Mouse (Mus musculus) embryonic fibroblast, embryonic 13.5 days (primary cell): ENCODE results near the gene Taok1. TPM values are rescaled to one million over a fixed set of nuclear protein-coding genes. Genes with fewer than 3 reads are reported as not detected.

ENCODE experiments used
- H3K27ac ChIP-seq: 2 replicates; pipeline ENCODE4 v1.5.1; 2012; ENCODE audit warnings: low read length, control low read depth, inconsistent platforms; ENCODE audit not compliant: insufficient read depth
- H3K4me1 ChIP-seq: 2 replicates; pipeline ENCODE4 v1.6.1; 2011; ENCODE audit warnings: low read length; ENCODE audit not compliant: control insufficient read depth, insufficient read depth
- H3K4me3 ChIP-seq: 2 replicates; pipeline ENCODE4 v1.5.1; 2011; ENCODE audit warnings: mild to moderate bottlenecking, control low read depth, low read length; ENCODE audit not compliant: insufficient read depth
- CTCF ChIP-seq: IDR thresholded peaks from 2 replicates; pipeline ENCODE4 v1.5.1; 2011; ENCODE audit warnings: mild to moderate bottlenecking, control low read depth, low read length, moderate library complexity, borderline replicate concordance; ENCODE audit not compliant: insufficient read depth
- POLR2A ChIP-seq: IDR thresholded peaks from 2 replicates; pipeline ENCODE4 v1.6.1; 2011; ENCODE audit warnings: low read depth, mild to moderate bottlenecking, control low read depth, low read length, moderate library complexity
- polyA plus RNA-seq: library from polyadenylated mRNA; stranded (reverse); fragments of >200 nt; gene quantifications from 2 replicates; pipeline ENCODE4 v1.2.4, GENCODE M21; 2011; ENCODE audit warnings: low read depth; ENCODE audit not compliant: missing spikeins, insufficient read length

The Taok1 gene
- polyA plus RNA-seq, 1 experiment: 62.1 TPM

DNA sequence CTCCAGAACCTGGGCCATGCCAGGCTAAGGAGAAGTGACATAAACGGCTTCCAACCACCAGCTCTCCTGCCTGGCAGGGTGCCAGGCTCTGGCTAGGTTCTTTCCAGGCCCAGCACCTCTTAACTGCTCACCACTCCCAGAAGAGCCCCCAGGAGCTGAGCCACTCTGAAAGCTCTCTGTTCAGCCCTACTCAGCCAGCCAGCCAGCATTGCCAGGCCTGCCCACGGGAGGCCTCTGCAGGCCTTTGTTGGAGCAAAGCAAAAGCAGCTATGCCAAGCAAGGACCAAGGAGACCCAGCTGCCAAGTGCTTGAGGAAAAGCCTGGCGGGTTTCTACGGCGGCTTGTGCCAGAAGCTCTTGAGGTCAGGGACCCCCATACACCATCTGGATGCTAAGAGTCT, 120.8 kb downstream of the Taok1 start:
- no peak overlapping the region for H3K27ac ChIP-seq
- no peak overlapping the region for H3K4me3 ChIP-seq
- no peak for TF ChIP-seq POLR2A
- TF ChIP-seq CTCF: no peak
- peaks cover 10% of the 10 kb centered on the region; the same call in 1 of the 2 replicates for H3K4me1 ChIP-seq

- H3K27ac ChIP-seq: no peak overlapping the region
- TF ChIP-seq POLR2A: no peak
- no peak for TF ChIP-seq CTCF
- no peak overlapping the region for H3K4me3 ChIP-seq
- peaks cover 4% of the 10 kb centered on the region; the same call in 1 of the 2 replicates for H3K4me1 ChIP-seq
These were observed 122.4 kb downstream of the Taok1 start for GRCm38 (mm10) chr11:77485229-77485628.

GRCm38 (mm10) chr11:77483510-77484255, 123.9 kb downstream of the Taok1 start:
- Histone ChIP-seq H3K27ac (no peak overlapping the region), H3K4me3 (no peak overlapping the region), H3K4me1 (0 out of 2 replicates have a peak, but pooled peaks cover 2% of the 10 kb centered on the region)
- TF ChIP-seq CTCF (no peak), POLR2A (no peak)

- Histone ChIP-seq H3K4me3 (no peak overlapping the region), H3K27ac (no peak overlapping the region), H3K4me1 (0 out of 2 replicates have a peak, but pooled peaks cover 2% of the 10 kb centered on the region)
- TF ChIP-seq CTCF (no peak), POLR2A (no peak)
These were observed 124.6 kb downstream of the Taok1 start for GRCm38 (mm10) chr11:77483043-77483442.

Other genes with a start within 250 kb of the Taok1 start
- 2.1 and 4.7 TPM in 2 replicates for gene Coro6, start 145.4 kb downstream of the Taok1 start, polyA plus RNA-seq
- gene Ankrd13b, start 118.1 kb downstream of the Taok1 start, polyA plus RNA-seq: 12.3 and 15.6 TPM in 2 replicates
- gene Git1, start 114.3 kb downstream of the Taok1 start, polyA plus RNA-seq: 37.9 and 41.2 TPM in 2 replicates
- gene Abhd15, start 92.7 kb downstream of the Taok1 start, polyA plus RNA-seq: 0.37 and 1.0 TPM in 2 replicates
- 21.2 and 26.4 TPM in 2 replicates for gene Trp53i13, start 91.8 kb downstream of the Taok1 start, polyA plus RNA-seq
- not detected in 2 replicates for gene Gm10392, start 88.6 kb downstream of the Taok1 start, polyA plus RNA-seq
- gene Nufip2, start 78.3 kb upstream of the Taok1 start, polyA plus RNA-seq: 76.8 and 87.1 TPM in 2 replicates
- gene Cryba1, start 117.5 kb upstream of the Taok1 start, polyA plus RNA-seq: not detected in 2 replicates
- gene Myo18a, start 155.4 kb upstream of the Taok1 start, polyA plus RNA-seq: 16.2 and 20.1 TPM in 2 replicates
- gene Gm10277, start 179.9 kb upstream of the Taok1 start, polyA plus RNA-seq: not detected in 2 replicates